Mouse (Mus musculus): ENCODE results near the gene Sdhaf3. TPM values are rescaled to one million over a fixed set of nuclear protein-coding genes. Genes with fewer than 3 reads are reported as not detected.

Gene Sdhaf3
- under 1 TPM; 0.55 to 0.56 TPM for total RNA-seq (2023)

DNA sequence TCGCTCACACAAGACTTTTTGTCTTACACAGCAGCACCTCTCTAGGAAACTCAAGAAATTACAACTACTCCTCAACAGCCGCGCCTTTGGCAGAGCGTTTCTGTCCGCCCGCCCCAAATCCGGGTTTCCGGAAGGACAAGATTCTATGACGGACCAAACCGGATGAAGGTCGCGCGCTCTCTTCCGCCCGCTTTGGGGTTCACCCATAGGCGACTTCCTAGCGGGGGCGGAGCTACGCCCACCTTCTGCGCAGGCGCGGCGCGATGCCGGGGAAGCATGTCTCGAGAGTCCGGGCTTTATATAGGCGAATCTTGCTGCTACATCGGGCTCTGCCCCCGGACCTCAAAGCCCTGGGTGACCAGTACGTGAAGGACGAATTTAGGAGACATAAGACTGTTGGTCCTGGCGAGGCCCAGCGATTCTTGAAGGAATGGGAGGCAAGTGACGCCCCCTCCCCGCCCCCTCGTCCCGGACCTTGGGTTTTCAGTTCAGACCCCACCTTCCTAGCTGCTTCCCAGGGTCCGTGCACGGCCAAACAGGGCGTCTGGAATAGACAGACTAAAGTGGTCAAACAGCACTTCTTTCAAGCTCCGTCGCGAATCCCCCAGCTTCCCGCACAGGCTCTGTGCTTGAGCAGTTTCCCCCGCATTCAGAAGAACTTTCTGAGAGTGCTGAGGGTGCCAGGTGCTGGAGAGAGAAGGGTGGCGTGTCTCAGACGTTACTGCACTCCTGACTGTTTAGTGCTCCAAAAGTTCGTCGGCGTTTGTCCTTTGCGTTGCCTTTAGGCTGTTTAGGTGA is at the start of gene Sdhaf3:
TSS of gene Sdhaf3 (plus strand) at position 241 of the 798 bp plus-strand sequence.

Other genes starting within 250 kb of the Sdhaf3 start
- not detected for gene Dlx6, start 92.7 kb upstream of the Sdhaf3 start, total RNA-seq (2023)
- gene Dlx5, start 73.9 kb upstream of the Sdhaf3 start, total RNA-seq (2023): under 1 TPM in 1 of 2 experiments, not detected in 1; 0.29 TPM

Measured in neutrophil, adult 59 days (primary cell).